Mouse (Mus musculus) embryonic facial prominence, embryonic 14.5 days (tissue): ENCODE data around the gene Gm49353. TPM values are rescaled to one million over a fixed set of nuclear protein-coding genes. Genes with fewer than 3 reads are reported as not detected.
A peak's percentile ranks its signal among the peaks of the same experiment; 100 is the strongest.

Source experiments
- ATAC-seq: fragments of 200-750 bp; cut with Nextera tagmentation; 2 replicates; pipeline ENCODE4 v1.8.0; 2017; ENCODE audit warnings: low read depth, moderate number of reproducible peaks, moderate TSS enrichment
- DNase-seq: peaks from one replicate; pipeline ENCODE4 v3.0.0-alpha.2; 2015; ENCODE audit warnings: low spot score
- H3K27ac ChIP-seq: fragments of 300-500 bp; sonication (generic); replicated peaks from 2 replicates; pipeline ENCODE4 v1.5.1; 2014; ENCODE audit warnings: low read depth, mild to moderate bottlenecking, low read length, moderate library complexity
- H3K27me3 ChIP-seq: fragments of 300-500 bp; sonication (generic); replicated peaks from 2 replicates; pipeline ENCODE4 v1.6.1; 2014; ENCODE audit warnings: low read length; ENCODE audit not compliant: control insufficient read depth, insufficient read depth
- H3K36me3 ChIP-seq: fragments of 300-500 bp; sonication (generic); 2 replicates; pipeline ENCODE4 v1.6.1; 2014; ENCODE audit warnings: low read length, mixed read lengths; ENCODE audit not compliant: control insufficient read depth, insufficient read depth
- H3K4me1 ChIP-seq: fragments of 300-500 bp; sonication (generic); 2 replicates; pipeline ENCODE4 v1.6.1; 2014; ENCODE audit warnings: antibody characterized with exemption, low read length; ENCODE audit not compliant: control insufficient read depth, insufficient read depth
- H3K4me2 ChIP-seq: fragments of 300-500 bp; sonication (generic); 2 replicates; pipeline ENCODE4 v1.6.1; 2014; ENCODE audit warnings: low read depth, mild to moderate bottlenecking, low read length, moderate library complexity, mixed read lengths
- H3K4me3 ChIP-seq: fragments of 300-500 bp; sonication (generic); 2 replicates; pipeline ENCODE4 v1.5.1; 2014; ENCODE audit warnings: low read depth, mild to moderate bottlenecking, low read length
- H3K9ac ChIP-seq: fragments of 300-500 bp; sonication (generic); 2 replicates; pipeline ENCODE4 v1.6.1; 2014; ENCODE audit warnings: low read depth, mild to moderate bottlenecking, low read length, moderate library complexity, mixed read lengths
- H3K9me3 ChIP-seq: fragments of 300-500 bp; sonication (generic); 2 replicates; pipeline ENCODE4 v1.6.1; 2016; ENCODE audit warnings: low read length; ENCODE audit not compliant: control insufficient read depth
- WGBS: fragments of 180-500 bp; shearing (Covaris S2); extraction: QIAGEN DNeasy Blood & Tissue Kit; methylation state at CpG from one replicate; pipeline ENCODE4 v1.1.7; 2014; 5-methylcytosine and 5-hydroxymethylcytosine counted together
- polyA plus RNA-seq: library from polyadenylated mRNA; unstranded; fragments of >200 nt; fragmentation: Nextera tagmentation; extraction: Ambion mirVana; gene quantifications from 2 replicates; pipeline ENCODE4 v1.2.1, GENCODE M21; 2014

Gm49353 gene
- polyA plus RNA-seq, 1 experiment from 2014 or later: 0.51 TPM

GRCm38 (mm10) chr10:29193769-29194168, 5.0 kb upstream of the Gm49353 start:
- no peaks in the 10 kb centered on the region for H3K4me1 ChIP-seq
- H3K4me2 ChIP-seq: no peak overlapping the region
- H3K9me3 ChIP-seq: no peaks in the 10 kb centered on the region
- H3K36me3 ChIP-seq: no peaks in the 10 kb centered on the region; the same call in 1 of the 2 replicates
- no peak overlapping the region for H3K9ac ChIP-seq
- H3K27me3 ChIP-seq: no peaks in the 10 kb centered on the region
- no peak for ATAC-seq
- no peak overlapping the region for H3K4me3 ChIP-seq
- no peak overlapping the region for H3K27ac ChIP-seq
- no peak for DNase-seq

- H3K36me3 ChIP-seq: no peaks in the 10 kb centered on the region; the same call in 1 of the 2 replicates
- H3K4me1 ChIP-seq: no peaks in the 10 kb centered on the region
- H3K9ac ChIP-seq: no peak overlapping the region
- H3K27ac ChIP-seq: no peak overlapping the region
- DNase-seq (no peak), ATAC-seq (no peak)
- no peak overlapping the region for H3K4me2 ChIP-seq
- WGBS: 96% methylated on average over 33 of the region's 33 CpGs
- no peak overlapping the region for H3K4me3 ChIP-seq
- no peaks in the 10 kb centered on the region for H3K9me3 ChIP-seq
- no peaks in the 10 kb centered on the region for H3K27me3 ChIP-seq
These were observed 1.9 kb upstream of the Gm49353 start for GRCm38 (mm10) chr10:29196811-29197210.

DNA sequence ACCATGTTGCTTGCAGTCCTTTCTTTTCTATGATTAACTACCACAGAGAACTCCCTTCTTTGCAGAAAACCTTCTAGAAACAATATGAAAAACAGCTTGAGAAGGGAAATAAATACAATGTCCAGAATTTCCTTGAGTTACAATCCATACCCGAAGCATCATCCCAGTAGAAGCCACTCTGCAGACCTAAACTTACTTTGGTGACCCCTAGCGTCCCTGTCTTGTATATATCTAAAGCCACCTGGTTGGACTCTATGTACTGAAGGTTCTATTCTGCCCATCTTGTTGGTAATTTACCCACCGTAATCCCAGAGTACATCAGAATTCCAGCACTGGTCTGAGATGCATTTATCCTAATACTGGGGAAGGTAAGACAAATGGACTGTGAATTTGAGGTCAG, 1.1 kb downstream of the Gm49353 start:
- Histone ChIP-seq H3K27me3 (no peaks in the 10 kb centered on the region), H3K4me2 (no peak overlapping the region), H3K9ac (no peak overlapping the region), H3K9me3 (no peaks in the 10 kb centered on the region), H3K27ac (no peak overlapping the region), H3K36me3 (no peaks in the 10 kb centered on the region; the same call in 1 of the 2 replicates), H3K4me3 (no peak overlapping the region), H3K4me1 (no peaks in the 10 kb centered on the region)
- DNase-seq (no peak), ATAC-seq (no peak)
- WGBS: 68% methylated on average over 3 of the region's 3 CpGs

DNA sequence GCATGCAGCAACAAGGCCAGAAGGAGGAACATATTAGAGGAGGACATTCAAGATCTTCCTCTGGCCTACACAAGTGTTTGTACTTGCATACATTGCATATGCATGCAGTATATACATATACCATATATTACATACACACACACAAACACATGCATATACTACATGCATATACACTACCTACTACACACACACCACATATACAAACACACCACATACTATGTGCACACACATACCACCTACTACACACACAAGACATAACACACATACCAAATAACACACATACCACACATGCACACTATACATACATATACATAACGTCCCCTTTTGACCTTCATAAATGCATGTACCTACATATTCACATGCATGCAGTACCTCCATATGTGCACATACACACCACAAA, 1.9 kb downstream of the Gm49353 start:
- no peak overlapping the region for H3K4me2 ChIP-seq
- no peak overlapping the region for H3K4me3 ChIP-seq
- no peak overlapping the region for H3K27ac ChIP-seq
- ATAC-seq (no peak), DNase-seq (no peak)
- no peaks in the 10 kb centered on the region for H3K27me3 ChIP-seq
- 97% methylated on average over 1 of the region's 1 CpGs for WGBS
- no peak overlapping the region for H3K9ac ChIP-seq
- no peaks in the 10 kb centered on the region for H3K4me1 ChIP-seq
- no peaks in the 10 kb centered on the region for H3K9me3 ChIP-seq
- no peaks in the 10 kb centered on the region; the same call in 1 of the 2 replicates for H3K36me3 ChIP-seq

DNA sequence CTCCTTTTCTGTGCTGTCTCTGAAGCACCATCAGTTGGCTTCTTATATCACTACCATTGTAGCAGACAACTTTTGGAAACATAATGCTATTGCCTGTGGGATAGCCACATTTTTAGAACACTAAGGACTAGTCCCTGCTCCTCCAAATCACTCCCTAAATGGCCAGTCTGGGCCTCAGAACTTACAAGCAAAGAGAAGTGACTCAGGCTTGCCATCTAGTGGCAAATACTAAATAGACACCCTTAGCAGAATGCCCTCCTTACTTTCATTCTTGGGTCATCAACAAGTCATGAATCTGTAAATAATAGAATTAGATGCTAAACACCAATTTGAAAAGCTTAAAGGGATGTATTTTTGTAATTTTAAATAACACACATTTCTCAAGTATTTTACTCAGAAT, 8.0 kb downstream of the Gm49353 start:
- ATAC-seq (no peak), DNase-seq (peak; percentile 62)
- Histone ChIP-seq H3K9ac (no peak overlapping the region), H3K36me3 (no peaks in the 10 kb centered on the region), H3K4me3 (no peak overlapping the region), H3K27ac (no peak overlapping the region), H3K9me3 (no peaks in the 10 kb centered on the region), H3K4me1 (no peaks in the 10 kb centered on the region), H3K27me3 (no peaks in the 10 kb centered on the region), H3K4me2 (no peak overlapping the region)

GRCm38 (mm10) chr10:29208735-29209134, 10.0 kb downstream of the Gm49353 start:
- no peak overlapping the region for H3K9ac ChIP-seq
- ATAC-seq: no peak
- no peak overlapping the region for H3K4me2 ChIP-seq
- 39% methylated on average over 3 of the region's 3 CpGs for WGBS
- H3K9me3 ChIP-seq: no peaks in the 10 kb centered on the region
- H3K36me3 ChIP-seq: no peaks in the 10 kb centered on the region
- H3K27me3 ChIP-seq: no peaks in the 10 kb centered on the region
- peak; percentile 46 for DNase-seq
- no peak overlapping the region for H3K27ac ChIP-seq
- H3K4me1 ChIP-seq: no peaks in the 10 kb centered on the region
- no peak overlapping the region for H3K4me3 ChIP-seq

DNA sequence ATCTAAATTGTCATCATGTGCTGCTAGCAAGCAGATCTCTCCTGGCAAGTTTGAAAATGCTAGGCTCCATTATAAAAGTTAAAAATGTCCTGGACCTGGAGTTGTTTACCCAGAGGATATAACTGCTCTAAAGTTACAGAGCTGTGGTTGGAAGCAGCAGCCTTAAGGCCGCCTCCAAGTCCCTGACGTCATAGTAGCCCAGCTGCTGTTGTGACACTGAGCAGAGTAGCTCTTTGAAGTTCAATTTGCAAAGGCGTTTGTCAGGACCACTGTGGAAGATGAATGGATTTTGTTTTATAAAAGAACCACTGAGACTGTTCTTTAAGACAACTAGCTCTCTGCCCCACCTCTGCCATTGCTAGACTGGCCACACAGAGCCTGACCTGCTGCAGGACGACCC, 12.7 kb downstream of the Gm49353 start, which contains the start of gene 9330159F19Rik:
Gene 9330159F19Rik (plus strand): TSS at position 154 of the 400 bp plus-strand sequence.
- peak within 1 kb of the TSS; percentile 14; the same call in 1 of the 2 replicates for H3K4me2 ChIP-seq

DNA sequence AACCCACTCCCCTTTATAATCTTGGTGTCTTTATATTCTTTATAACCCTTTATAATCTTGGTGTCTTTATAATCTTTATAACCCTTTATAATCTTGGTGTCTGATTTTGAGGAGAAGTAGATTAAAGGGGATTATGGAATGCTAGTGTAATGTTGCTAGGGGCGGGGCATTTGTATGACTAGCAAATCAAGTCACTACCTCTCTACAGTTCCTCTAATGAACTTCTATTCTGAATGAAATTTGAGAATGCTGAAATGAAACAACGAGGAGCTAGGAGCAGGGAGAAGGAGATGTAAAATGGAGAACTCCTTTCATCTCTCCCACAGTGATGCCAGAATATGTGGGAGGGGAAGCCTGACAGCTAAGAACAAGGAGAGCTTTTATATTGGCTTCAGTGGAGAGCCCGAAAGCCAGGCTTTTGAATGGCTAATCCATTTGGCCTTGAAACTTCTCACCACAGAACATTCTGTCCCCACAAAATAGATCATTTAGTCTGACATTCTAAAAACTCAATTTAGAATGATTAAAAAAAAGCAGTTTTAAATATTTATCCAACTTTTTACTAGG, 14.9 kb downstream of the Gm49353 start:
- Histone ChIP-seq H3K4me2 (no peak overlapping the region), H3K4me3 (no peak overlapping the region), H3K9ac (no peak overlapping the region), H3K27me3 (no peaks in the 10 kb centered on the region), H3K27ac (no peak overlapping the region), H3K36me3 (no peaks in the 10 kb centered on the region), H3K9me3 (no peaks in the 10 kb centered on the region), H3K4me1 (no peaks in the 10 kb centered on the region)
- ATAC-seq: peak; percentile 38; the same call in 1 of the 2 replicates
- peak; percentile 25 for DNase-seq
- WGBS: 44% methylated on average over 3 of the region's 3 CpGs

More for the DNA sequence above, 12.7 kb downstream of the Gm49353 start, which contains the start of gene 9330159F19Rik:
- DNase-seq (peak; percentile 88), ATAC-seq (peak; percentile 94)
- WGBS: 4% methylated on average over 4 of the region's 4 CpGs
- H3K9me3 ChIP-seq: no peaks in the 10 kb centered on the region
- H3K4me3 ChIP-seq: no peak within 1 kb of the TSS; the same call in 1 of the 2 replicates
- H3K4me1 ChIP-seq: no peaks in the 10 kb centered on the region
- peak within 1 kb of the TSS; percentile 53; the same call in 1 of the 2 replicates for H3K27ac ChIP-seq
- H3K36me3 ChIP-seq: no peaks in the 10 kb centered on the region
- no peak within 1 kb of the TSS for H3K9ac ChIP-seq
- no peaks in the 10 kb centered on the region for H3K27me3 ChIP-seq

DNA sequence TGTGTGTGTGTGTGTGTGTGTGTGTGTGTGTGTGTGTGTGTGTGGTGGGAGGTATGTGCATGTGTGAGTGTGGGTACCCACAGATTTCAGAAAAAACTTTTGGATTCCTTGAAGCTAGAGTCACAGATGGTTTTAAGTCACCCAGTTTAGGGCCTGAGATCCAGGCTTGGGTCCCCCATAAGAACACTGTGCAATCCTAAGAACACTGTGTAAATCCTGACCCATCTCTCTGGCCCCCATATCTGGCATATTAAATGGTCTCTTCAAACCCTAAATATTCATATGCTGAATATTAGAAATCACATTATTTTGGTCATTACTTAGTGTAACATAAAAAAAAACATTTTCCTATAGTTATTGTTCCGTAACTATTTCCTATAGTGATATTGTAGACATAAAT, 18.2 kb downstream of the Gm49353 start:
- Histone ChIP-seq H3K36me3 (no peaks in the 10 kb centered on the region), H3K27ac (no peak overlapping the region), H3K4me3 (no peak overlapping the region), H3K9me3 (no peaks in the 10 kb centered on the region), H3K4me1 (no peaks in the 10 kb centered on the region), H3K4me2 (no peak overlapping the region), H3K27me3 (no peaks in the 10 kb centered on the region), H3K9ac (no peak overlapping the region)
- DNase-seq (no peak), ATAC-seq (no peak)
- WGBS: 94% methylated on average over 1 of the region's 1 CpGs
